Mouse (Mus musculus): ENCODE data around the gene Ppp1r2.

The Ppp1r2 gene

DNA sequence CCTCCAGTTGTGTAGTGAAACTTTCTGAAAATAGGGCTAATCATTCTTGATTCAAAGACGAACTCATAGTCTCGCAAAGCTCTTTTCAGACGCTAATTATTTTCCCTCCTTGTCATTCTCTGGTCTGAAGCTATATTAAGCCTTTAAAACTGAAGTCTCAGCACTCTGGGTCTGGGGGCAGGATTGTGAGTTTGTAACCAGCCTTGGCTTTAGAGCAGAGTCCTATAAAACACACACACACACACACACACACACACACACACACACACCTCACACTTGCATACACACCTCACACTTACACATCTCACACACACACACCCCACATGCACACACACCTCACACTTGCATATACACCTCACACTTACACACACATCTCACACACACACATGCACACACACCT, 40.7 kb downstream of the Ppp1r2 start:
- DNase-seq (ENCODE audit: inconsistent ontology term), result no peak

DNA sequence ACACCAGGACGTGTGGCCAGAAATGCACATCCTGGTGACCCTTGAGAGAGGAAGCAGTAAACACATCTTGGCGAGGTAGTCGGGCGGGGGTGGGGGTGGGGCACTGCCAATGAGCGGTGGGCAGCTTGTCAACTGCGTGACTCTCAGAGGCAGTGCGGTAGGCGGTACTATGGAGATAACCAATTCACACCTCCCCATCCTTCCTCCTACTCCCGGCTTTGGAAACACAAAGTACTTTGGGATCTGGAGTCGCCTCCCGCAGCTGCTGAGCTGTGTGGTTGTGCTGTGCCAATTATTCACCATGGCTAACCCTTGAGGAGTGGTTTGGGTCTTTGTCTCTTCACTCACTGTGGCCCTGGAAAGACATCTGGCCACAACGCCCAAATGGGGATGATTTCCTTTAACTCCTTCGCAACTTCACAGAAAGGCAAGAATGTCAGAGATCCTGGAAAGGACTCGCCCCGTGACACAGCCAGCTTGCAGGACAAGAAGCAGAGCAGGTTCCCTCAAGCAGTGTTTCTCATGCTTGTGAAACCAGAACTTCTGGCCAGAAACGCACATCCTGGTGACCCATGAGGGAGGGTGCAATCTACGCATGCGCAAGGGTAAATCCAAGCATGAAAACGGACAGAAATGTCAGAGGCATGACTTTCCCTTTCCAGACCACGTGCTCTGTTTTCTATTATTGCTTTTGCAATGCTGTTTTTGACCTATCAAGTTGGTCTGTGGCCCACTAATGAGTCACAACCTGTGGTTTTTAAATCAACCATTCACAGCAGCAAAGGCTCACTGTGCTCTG, 41.3 kb downstream of the Ppp1r2 start:
- DNase-seq (ENCODE audit: inconsistent ontology term), result peak; percentile 86

DNA sequence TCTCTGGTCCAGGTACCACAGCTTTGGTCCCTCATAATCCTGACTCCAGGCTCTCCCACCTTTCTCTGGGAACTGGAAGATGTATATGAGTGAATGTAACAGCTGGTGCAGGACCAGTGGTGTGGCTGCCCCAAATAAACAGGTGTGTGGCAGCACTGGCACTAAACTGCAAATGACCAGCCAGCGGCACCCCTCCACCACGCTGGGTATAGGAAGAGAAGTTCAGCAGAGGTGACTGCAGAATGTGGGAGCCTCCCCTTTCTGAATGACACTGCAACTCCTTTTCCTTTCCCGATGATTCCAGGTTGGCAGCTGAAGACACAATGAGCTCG, 41.9 kb downstream of the Ppp1r2 start:
- DNase-seq (ENCODE audit: inconsistent ontology term), result no peak

DNA sequence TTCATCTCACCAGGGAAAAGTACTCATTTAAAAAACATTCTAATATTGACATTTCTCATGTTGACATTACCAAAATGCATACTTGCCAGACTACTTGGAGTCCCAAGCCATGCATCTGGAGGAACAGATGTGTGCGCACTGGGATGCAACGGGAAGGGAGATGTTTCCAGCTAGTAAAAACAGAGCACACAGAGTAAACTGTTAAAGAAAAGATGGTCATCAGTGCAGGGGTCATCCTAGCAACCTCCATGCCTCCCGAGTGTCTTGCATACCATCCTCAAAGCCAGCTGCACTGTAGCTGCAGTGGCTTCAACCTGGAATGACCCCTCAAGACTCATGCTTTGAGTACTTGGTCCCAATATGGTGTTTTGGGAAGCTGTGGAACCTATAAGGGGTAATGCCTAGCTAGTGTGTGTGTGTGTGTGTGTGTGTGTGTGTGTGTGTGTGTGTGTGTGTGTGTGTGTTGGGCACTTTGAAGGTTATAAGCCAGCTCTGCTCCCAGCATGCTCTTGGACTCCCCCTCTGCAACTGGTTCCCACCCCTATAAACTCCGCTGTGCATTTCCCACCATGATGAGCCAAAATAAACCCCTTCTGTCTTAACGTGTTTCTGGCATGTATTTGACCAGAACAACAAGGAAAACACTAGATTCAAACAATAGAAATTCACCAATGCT, 42.4 kb downstream of the Ppp1r2 start:
- DNase-seq (ENCODE audit: inconsistent ontology term), result no peak

DNA sequence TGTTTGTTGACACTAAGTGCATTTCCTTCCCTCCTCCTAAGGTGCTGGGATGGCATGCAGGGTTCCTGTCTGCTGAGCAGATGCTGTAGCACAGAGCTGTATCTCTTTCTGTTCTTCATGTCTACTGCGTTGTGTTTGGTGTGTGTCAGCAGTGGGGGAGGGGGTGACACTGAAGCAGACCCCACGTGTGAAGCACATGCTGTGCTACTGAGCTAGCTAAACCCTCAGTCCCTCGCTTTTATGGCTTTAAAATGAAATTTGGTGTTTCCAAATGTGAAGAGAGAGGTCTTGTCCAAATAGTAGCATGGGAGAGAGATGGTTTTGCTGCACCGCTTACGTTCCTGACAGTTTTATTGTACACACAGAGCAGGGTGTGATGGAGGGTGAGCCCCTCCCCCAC, 43.5 kb downstream of the Ppp1r2 start:
- DNase-seq (ENCODE audit: inconsistent ontology term), result no peak

DNA sequence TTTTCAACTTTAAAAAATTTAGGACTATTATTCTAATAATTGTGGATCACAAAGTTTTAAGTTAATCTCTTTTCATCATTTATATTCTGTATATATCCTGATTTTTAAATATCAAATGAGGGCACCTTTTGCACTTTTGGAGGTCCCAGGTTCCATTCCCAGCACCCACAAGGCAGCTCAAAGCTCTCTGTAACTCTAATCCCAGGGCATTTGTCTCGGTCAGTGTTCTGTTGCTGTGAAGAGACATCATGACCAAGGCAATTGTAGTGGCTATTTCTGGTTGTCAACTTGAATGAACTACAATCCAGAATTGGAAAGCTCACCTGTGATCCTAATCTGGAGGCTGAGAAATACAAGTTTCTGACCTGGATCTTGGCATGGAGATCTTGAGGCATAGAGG, 47.3 kb downstream of the Ppp1r2 start:
- DNase-seq (ENCODE audit: inconsistent ontology term), result no peak

DNA sequence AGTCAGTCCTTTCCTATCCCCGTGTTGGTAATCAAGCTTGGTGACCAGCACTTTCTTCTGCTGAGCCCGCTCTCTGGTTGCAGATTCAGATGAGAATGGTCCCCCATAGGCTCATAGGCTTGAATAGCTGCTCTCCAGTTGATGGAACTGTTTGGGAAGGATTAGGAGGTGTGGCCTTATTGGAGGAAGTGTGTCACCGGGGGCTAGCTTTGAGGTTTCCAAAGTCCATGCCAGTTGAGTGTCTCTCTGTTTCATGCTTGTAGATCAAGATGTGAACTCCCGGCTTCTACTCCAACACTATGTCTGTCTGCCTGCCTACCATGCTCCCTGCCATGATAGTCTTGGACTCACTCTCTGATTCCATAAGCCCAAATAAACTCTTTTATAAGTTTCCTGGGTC, 59.8 kb downstream of the Ppp1r2 start:
- DNase-seq (ENCODE audit: inconsistent ontology term), result no peak

DNA sequence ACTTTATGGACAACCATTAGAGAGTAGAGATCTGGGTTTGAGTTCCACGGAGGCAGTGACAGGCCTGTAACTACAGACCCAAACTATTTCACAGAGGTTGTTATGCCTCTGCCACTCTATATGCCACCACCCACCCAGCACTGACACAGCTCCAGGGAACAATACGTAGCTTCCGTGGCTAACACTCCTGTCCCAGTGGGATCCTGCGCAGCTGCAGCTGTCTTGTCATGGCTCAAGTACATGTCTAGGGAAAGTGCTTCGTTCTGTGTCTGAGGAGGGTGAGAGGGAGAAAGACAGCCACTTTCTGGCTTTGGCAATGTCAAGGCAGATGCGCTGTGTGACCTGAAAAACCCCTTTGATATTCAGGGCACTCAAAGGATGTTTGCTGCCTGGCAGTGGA, 61.6 kb downstream of the Ppp1r2 start:
- no peak for DNase-seq (ENCODE audit: inconsistent ontology term)

DNA sequence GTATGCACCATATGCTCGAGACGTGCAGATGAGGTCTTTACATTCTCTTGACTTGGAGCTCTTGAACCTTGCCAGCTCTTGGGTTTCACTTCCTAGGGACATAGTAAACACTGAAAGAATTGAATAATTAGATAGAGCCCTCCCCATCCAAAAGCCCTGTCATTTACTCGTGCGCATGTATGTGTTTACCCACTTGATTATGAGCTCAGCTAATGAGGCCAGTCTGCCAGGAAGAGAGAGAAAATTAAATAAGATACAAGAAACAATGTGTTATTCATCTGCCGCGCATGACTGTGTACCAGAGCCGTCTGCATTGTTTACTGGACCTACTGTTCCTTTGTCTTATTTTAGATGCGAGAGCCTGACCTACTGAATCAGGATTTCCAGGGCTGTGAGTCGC, 63.6 kb downstream of the Ppp1r2 start:
- DNase-seq (ENCODE audit: inconsistent ontology term), result peak; percentile 76

DNA sequence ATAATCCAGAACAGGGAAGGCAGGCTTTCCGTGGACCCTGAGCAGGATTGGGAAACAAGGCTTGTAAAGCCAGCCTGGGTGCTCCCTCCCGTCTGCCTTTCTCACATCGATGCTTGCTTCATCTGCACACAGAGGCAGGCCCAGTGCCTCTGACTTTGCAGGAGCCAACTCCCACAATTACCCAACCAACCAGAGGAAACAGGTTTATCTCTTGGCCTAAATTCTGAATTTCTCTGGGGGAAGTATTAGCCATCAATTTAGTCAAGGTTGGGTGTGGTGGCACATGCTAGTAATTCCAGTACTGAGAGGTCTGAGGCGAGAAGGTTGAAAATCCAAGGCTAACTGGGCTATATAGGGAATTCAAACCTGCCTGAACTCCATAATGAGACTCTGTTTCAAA, 64.6 kb downstream of the Ppp1r2 start:
- no peak for DNase-seq (ENCODE audit: inconsistent ontology term)

DNA sequence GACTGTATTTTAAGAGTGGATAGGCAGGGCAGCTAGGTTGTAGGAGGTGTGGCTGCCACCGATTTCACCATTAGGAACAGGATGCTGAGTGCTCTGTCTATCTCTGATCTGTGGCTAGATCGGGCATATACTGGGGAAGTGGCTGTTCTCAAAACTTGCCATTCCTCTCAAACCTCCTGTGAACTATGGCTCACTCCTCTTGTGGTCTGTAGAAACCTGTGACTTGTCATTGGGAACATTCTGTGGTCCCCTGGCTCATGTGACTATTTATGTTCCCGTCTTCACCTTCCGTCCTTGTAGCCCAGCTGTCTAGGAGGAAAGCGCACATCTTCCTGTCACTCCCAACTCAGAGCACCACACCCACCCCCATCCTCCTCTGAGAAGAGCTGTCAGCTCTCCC, 65.2 kb downstream of the Ppp1r2 start:
- no peak for DNase-seq (ENCODE audit: inconsistent ontology term)

DNA sequence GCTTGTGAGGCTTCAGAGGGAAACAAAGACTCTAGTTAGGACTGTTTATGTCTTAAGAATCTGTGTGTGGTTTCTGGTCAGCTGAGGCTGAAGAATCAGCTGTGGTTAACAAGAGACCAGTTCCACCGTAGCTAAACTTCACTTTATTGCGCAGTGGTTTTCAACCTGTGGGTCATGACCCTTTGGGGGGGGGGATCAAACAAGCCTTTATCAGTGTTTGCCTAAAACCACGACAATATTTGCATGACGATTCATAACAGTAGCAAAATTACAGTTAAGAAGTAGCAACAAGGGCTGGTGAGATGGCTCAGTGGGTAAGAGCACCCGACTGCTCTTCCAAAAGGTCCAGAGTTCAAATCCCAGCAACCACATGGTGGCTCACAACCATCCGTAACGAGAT, 69.4 kb downstream of the Ppp1r2 start:
- DNase-seq (ENCODE audit: inconsistent ontology term), result no peak

DNA sequence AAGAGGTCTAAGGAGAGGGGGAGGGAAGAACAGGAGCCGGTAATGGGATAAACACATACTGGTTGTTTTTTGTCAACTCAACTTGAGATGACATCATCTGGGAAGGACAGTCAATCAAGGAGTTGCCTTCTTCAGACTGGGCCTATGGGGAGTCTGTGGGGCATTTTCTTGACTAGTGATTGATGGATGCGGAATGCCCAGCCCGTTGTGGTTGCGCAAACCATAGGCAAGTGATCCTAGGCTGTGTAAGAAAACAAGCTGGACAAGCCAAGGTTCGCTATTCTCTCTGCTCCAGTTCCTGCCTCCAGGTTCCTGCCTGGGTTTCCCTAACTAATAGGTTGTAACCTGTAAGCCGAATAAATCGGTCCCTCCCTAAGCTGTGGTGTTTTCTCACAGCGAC, 69.9 kb downstream of the Ppp1r2 start:
- DNase-seq (ENCODE audit: inconsistent ontology term), result no peak

DNA sequence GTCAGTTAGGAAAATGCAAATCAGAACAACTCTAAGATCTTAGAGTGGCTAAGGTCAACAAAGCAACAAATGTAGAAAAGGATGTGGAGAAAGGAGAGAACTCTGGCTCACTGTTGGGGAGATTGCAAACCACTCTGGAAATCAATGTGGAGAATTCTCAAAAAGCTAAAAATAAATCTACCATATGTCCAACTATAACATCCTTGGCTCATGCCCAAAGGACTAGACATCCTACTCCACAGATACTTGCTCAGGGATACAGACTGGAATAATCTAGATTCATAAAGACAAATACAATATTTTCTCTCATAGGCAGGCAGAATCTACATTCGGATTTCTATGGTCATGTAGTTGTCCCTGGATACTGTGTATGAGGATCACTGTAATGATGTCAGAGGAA, 70.9 kb downstream of the Ppp1r2 start:
- no peak for DNase-seq (ENCODE audit: inconsistent ontology term)

DNA sequence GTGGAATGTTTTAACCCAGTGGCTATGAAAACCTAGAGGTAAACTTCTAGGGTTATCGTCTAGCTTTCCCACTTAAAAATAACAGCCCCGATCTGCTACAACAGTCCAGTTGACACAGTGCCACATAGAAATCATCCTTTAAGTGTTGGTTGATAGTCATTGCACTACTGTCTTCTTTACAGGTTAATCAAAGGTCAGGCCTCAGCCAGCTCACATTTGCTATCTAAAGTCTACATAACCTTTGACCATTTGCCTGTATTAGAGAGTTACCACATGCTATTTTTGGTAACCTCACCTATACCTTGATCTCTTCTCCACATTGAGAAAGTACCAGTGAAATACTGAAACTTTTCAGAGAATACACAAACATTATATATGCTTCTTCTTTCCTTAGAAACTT, 73.4 kb downstream of the Ppp1r2 start:
- no peak for DNase-seq (ENCODE audit: inconsistent ontology term)

Measured in Muller cell, postnatal 12 days (primary cell).